Mouse (Mus musculus) forebrain, postnatal 0 days (tissue): Measurements from ENCODE around the gene Med7. TPM values are rescaled to one million over a fixed set of nuclear protein-coding genes. Genes with fewer than 3 reads are reported as not detected.

Source experiments
- ATAC-seq: fragments of 200-750 bp; cut with Nextera tagmentation; 2 replicates; pipeline ENCODE4 v1.8.0; 2017; ENCODE audit warnings: mild to moderate bottlenecking, moderate library complexity
- DNase-seq: peaks from one replicate; pipeline ENCODE4 v3.0.0-alpha.2; 2015
- H3K27ac ChIP-seq: fragments of 300-500 bp; sonication (generic); 2 replicates; pipeline ENCODE4 v1.5.1; 2014; ENCODE audit warnings: low read depth, mild to moderate bottlenecking, antibody characterized with exemption, low read length, moderate library complexity, mixed read lengths
- H3K27me3 ChIP-seq: fragments of 300-500 bp; sonication (generic); 2 replicates; pipeline ENCODE4 v1.6.1; 2014; ENCODE audit warnings: mild to moderate bottlenecking, low read length, mixed read lengths; ENCODE audit not compliant: insufficient read depth
- H3K36me3 ChIP-seq: fragments of 300-500 bp; sonication (generic); 2 replicates; pipeline ENCODE4 v1.6.1; 2014; ENCODE audit warnings: mild to moderate bottlenecking, moderate library complexity; ENCODE audit not compliant: insufficient read depth
- H3K4me1 ChIP-seq: fragments of 300-500 bp; sonication (generic); 2 replicates; pipeline ENCODE4 v1.6.1; 2014; ENCODE audit warnings: antibody characterized with exemption; ENCODE audit not compliant: insufficient read depth
- H3K4me2 ChIP-seq: fragments of 300-500 bp; sonication (generic); 2 replicates; pipeline ENCODE4 v1.6.1; 2014; ENCODE audit warnings: low read depth, mild to moderate bottlenecking, moderate library complexity
- H3K4me3 ChIP-seq: fragments of 300-500 bp; sonication (generic); 2 replicates; pipeline ENCODE4 v1.5.1; 2014; ENCODE audit warnings: low read depth, low read length, mixed read lengths
- H3K9ac ChIP-seq: fragments of 300-500 bp; sonication (generic); 2 replicates; pipeline ENCODE4 v1.6.1; 2014; ENCODE audit warnings: mild to moderate bottlenecking
- H3K9me3 ChIP-seq: fragments of 300-500 bp; sonication (generic); 2 replicates; pipeline ENCODE4 v1.6.1; 2016; ENCODE audit warnings: low read length
- CTCF ChIP-seq: sonication (generic); IDR thresholded peaks from 2 replicates; pipeline ENCODE4 v1.5.1; 2016; ENCODE audit warnings: antibody characterized with exemption, control low read depth, low read depth
- WGBS: fragments of 180-500 bp; shearing (Covaris S2); extraction: QIAGEN DNeasy Blood & Tissue Kit; methylation state at CpG from one replicate; pipeline ENCODE4 v1.1.7; 2014; 5-methylcytosine and 5-hydroxymethylcytosine counted together
- polyA plus RNA-seq: library from polyadenylated mRNA; unstranded; fragments of >200 nt; fragmentation: Nextera tagmentation; extraction: Ambion mirVana; gene quantifications from 2 replicates; pipeline ENCODE4 v1.2.1, GENCODE M21; 2015
- total RNA-seq: library from RNA; depleted of rRNA; stranded (reverse); fragments of >200 nt; gene quantifications from 2 replicates; pipeline ENCODE4 v1.2.3, GENCODE M21; 2014

The Med7 gene
- total and polyA plus RNA-seq, 2 experiments from 2014 or later, result 43.9 to 60.3 TPM

- DNase-seq, result no peak
- H3K4me1 ChIP-seq, result no peaks in the 10 kb centered on the region
- H3K27ac ChIP-seq, result no peak overlapping the region
Observed at GRCm38 (mm10) chr11:46430123-46430522, 6.6 kb upstream of the Med7 start.

GRCm38 (mm10) chr11:46431129-46431528 lies 5.6 kb upstream of the Med7 start:
- H3K4me2 ChIP-seq, result no peak overlapping the region
- ATAC-seq, result peak; percentile 98
- H3K4me3 ChIP-seq, result no peak overlapping the region
- no peaks in the 10 kb centered on the region for H3K36me3 ChIP-seq
- H3K27ac ChIP-seq, result no peak overlapping the region
- no peaks in the 10 kb centered on the region for H3K27me3 ChIP-seq
- DNase-seq, result peak; percentile 87
- peak; percentile 86 for TF ChIP-seq CTCF
- H3K4me1 ChIP-seq, result no peaks in the 10 kb centered on the region
- 16% methylated on average over 3 of the region's 3 CpGs for WGBS
- no peaks in the 10 kb centered on the region for H3K9me3 ChIP-seq
- H3K9ac ChIP-seq, result no peak overlapping the region

More at GRCm38 (mm10) chr11:46430123-46430522, 6.6 kb upstream of the Med7 start:
- TF ChIP-seq CTCF, result no peak
- Histone ChIP-seq H3K9me3 (no peaks in the 10 kb centered on the region), H3K27me3 (no peaks in the 10 kb centered on the region), H3K4me3 (no peak overlapping the region), H3K9ac (no peak overlapping the region), H3K36me3 (no peaks in the 10 kb centered on the region), H3K4me2 (no peak overlapping the region)
- 91% methylated on average over 2 of the region's 2 CpGs for WGBS
- ATAC-seq, result no peak

GRCm38 (mm10) chr11:46435363-46435762 lies 1.4 kb upstream of the Med7 start:
- Histone ChIP-seq H3K36me3 (peaks cover 2% of the 10 kb centered on the region; the same call in 1 of the 2 replicates), H3K4me2 (no peak overlapping the region), H3K9ac (no peak overlapping the region), H3K9me3 (no peaks in the 10 kb centered on the region), H3K4me1 (peaks cover 5% of the 10 kb centered on the region), H3K27ac (no peak overlapping the region), H3K4me3 (no peak overlapping the region), H3K27me3 (no peaks in the 10 kb centered on the region)
- ATAC-seq (no peak), DNase-seq (no peak)
- TF ChIP-seq CTCF, result no peak

- DNase-seq (peak; percentile 38), ATAC-seq (no peak; the same call in 1 of the 2 replicates)
- no peak overlapping the region for H3K27ac ChIP-seq
- no peaks in the 10 kb centered on the region for H3K27me3 ChIP-seq
- H3K4me3 ChIP-seq, result peak overlapping the region; percentile 61
- TF ChIP-seq CTCF, result no peak
- H3K9ac ChIP-seq, result peak overlapping the region; percentile 73
- WGBS, result 2% methylated on average over 23 of the region's 23 CpGs
- H3K4me2 ChIP-seq, result peak overlapping the region; percentile 80
- peaks cover 5% of the 10 kb centered on the region for H3K4me1 ChIP-seq
- H3K9me3 ChIP-seq, result no peaks in the 10 kb centered on the region
- peaks cover 12% of the 10 kb centered on the region for H3K36me3 ChIP-seq
Observed at GRCm38 (mm10) chr11:46437459-46438000, 805 bp downstream of the Med7 start.

DNA sequence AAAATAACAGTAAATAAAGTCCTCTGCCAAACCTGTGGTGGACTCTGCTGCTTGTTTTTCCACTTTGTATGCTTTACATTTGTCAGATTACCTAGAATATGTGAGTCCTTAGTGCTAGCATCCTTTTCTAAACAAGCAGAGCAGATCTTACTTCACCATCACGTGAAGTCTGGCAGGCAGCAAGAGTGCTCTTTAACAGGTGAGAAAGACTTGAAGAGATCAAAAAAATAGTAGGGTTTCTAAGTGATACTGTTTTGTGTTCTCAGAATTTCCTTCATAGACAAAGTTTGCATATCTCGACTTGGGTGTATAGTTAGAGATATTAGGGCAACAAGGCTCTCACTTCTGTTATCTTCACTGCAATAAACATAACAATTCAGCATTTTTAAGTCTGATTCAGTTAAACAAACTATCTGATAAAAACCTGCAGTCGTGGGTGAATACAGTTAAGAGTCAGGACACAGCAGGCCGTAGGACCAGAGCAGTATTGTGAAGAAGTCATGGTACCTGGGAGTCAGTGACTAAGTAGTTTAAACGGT lies 2.3 kb downstream of the Med7 start:
- no peak overlapping the region for H3K4me3 ChIP-seq
- H3K36me3 ChIP-seq, result peaks cover 18% of the 10 kb centered on the region
- DNase-seq (no peak), ATAC-seq (no peak)
- no peaks in the 10 kb centered on the region for H3K9me3 ChIP-seq
- 92% methylated on average over 5 of the region's 5 CpGs for WGBS
- peaks cover 5% of the 10 kb centered on the region for H3K4me1 ChIP-seq
- no peak for TF ChIP-seq CTCF
- no peaks in the 10 kb centered on the region for H3K27me3 ChIP-seq
- H3K4me2 ChIP-seq, result no peak overlapping the region
- no peak overlapping the region for H3K9ac ChIP-seq
- H3K27ac ChIP-seq, result no peak overlapping the region

DNA sequence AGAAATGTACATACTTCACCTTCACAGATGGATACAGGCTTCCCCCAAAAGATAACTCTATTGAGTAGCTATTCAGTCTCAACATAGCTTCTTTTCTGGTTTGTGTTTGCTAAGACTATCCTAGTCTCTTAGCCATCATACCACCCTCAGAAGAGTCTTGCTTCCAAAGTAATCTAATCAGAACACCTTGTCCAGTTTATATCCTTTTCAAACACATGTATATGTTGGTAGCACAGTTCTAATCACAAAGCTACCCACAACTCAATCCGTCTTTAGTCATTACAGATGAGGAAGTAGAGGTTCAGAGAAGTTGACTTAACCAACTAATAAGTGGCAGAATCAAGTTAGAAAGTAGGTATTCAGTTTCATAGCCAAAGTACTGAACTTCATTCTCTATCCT lies 5.0 kb downstream of the Med7 start:
- peaks cover 5% of the 10 kb centered on the region for H3K4me1 ChIP-seq
- no peak overlapping the region for H3K9ac ChIP-seq
- peaks cover 18% of the 10 kb centered on the region for H3K36me3 ChIP-seq
- no peak overlapping the region for H3K4me3 ChIP-seq
- no peak overlapping the region for H3K27ac ChIP-seq
- no peak overlapping the region for H3K4me2 ChIP-seq
- WGBS, result 96% methylated on average over 1 of the region's 1 CpGs
- H3K9me3 ChIP-seq, result no peaks in the 10 kb centered on the region
- ATAC-seq (no peak), DNase-seq (no peak)
- TF ChIP-seq CTCF, result no peak
- H3K27me3 ChIP-seq, result no peaks in the 10 kb centered on the region

DNA sequence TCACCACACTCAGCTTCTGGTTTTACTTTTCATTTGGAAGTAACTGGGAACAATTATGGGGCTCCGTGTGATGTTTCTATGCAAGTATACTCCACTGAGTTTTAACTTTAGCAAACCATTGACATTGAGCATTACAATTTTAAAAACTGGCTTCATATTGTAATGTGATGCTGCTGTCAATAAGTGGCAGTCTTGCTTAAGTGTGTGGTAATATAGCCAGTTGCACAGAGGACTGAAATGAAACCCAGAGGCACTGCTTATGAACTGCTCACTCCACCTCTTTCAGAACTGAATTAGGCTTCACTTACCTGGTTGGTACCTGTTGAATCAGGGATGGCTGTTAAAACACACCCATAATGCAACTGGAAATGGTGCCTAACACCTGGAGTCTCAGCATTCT lies 6.4 kb downstream of the Med7 start:
- Histone ChIP-seq H3K4me2 (no peak overlapping the region), H3K9me3 (no peaks in the 10 kb centered on the region), H3K36me3 (peaks cover 18% of the 10 kb centered on the region), H3K27ac (no peak overlapping the region), H3K9ac (no peak overlapping the region), H3K4me1 (no peaks in the 10 kb centered on the region), H3K27me3 (no peaks in the 10 kb centered on the region), H3K4me3 (no peak overlapping the region)
- 0 out of 2 replicates have a peak, but pooled peaks have one; percentile 13 for TF ChIP-seq CTCF
- no peak for ATAC-seq
- DNase-seq, result no peak
- WGBS, result 91% methylated on average over 1 of the region's 1 CpGs
